ENCODE assay signal across 18 mouse cellular contexts in genomic region chr15:32232666-32233141, GRCm38 (mm10). TPM values are rescaled to one million over a fixed set of nuclear protein-coding genes. Genes with fewer than 3 reads are reported as not detected.
DNase-seq lines count a peak whose midpoint lies in the region; ATAC-seq lines count a peak whose summit lies in the region.
"Not testable (repeated sequence)": the region's sequence is repeated elsewhere in the genome, so short reads cannot be mapped to it uniquely, and the experiment has no call there.
"Had no signal": no experiment of that assay in that cellular context is flagged by ENCODE, and none has a peak within 500 bp of the region (broad histone marks: within the 10 kb centered on the region; RNA-seq: fewer than 3 reads in every experiment).

No protein-coding gene starts in this region.

- H3K27ac ChIP-seq in liver, embryonic 13.5 days, result not testable (repeated sequence)

- not testable (repeated sequence) for H3K9ac ChIP-seq in liver, embryonic 13.5 days

- not testable (repeated sequence) for H3K9me3 ChIP-seq in liver, embryonic 13.5 days (replicated peaks)

- not testable (repeated sequence) for H3K4me3 ChIP-seq in liver, embryonic 13.5 days (replicated peaks)

- H3K36me3 ChIP-seq in liver, embryonic 13.5 days, result not testable (repeated sequence)

- WGBS in liver, embryonic 13.5 days (ENCODE audit: insufficient replicate concordance), result 7% methylated on average over 8 of the region's 8 CpGs

- intact Hi-C loops in heart, postnatal 25 days (cut with DNase I), result not testable (repeated sequence)

- peak; percentile 84 for DNase-seq in adipocyte (ENCODE audit: low spot score)
- peak; percentile 81 for DNase-seq in heart, adult 8-10 months (ENCODE audit: low spot score)
- DNase-seq in heart, postnatal 25 days (ENCODE audit: low spot score), result peak; percentile 58
- DNase-seq in kidney, adult 9 months, result peak; percentile 65
- not testable (repeated sequence) for DNase-seq in liver, embryonic 13.5 days
- peak; percentile 34 for DNase-seq in lung, postnatal 14 days
- DNase-seq in urinary bladder, adult 18-20 months (ENCODE audit: low spot score in 2 of 2), result peak; percentile 23 to 55

- not testable (repeated sequence) for H3K4me1 ChIP-seq in liver, embryonic 13.5 days (replicated peaks)

- not testable (repeated sequence) for H3K4me2 ChIP-seq in liver, embryonic 13.5 days

- ATAC-seq in cerebellum, adult (ENCODE audit: insufficient number of reproducible peaks, low FRiP score, low TSS enrichment), result peak; percentile 38; the same call in 1 of the 2 replicates
- ATAC-seq in liver, embryonic 13.5 days (ENCODE audit: low read depth), result 0 out of 2 replicates have a peak, but pooled peaks have one; percentile 45

- H3K27me3 ChIP-seq in liver, embryonic 13.5 days, result not testable (repeated sequence)

RNA-seq across cellular contexts. Expression of gene Sema5a, which starts 11.9 kb away (rescaled TPM):
- total RNA-seq in heart, adult 8-10 months (2022), result 1 to 10 TPM; 4.2 to 8.8 (median 5.5) TPM
- total RNA-seq in heart, postnatal 25 days (2021), result 1 to 10 TPM; 8.6 to 9.6 TPM
- polyA plus RNA-seq in liver, embryonic 13.5 days (2015; fragmentation: Nextera tagmentation; extraction: Ambion mirVana), result 0.63 and 0.80 TPM in 2 replicates
- total RNA-seq: MEL had no signal
- polyA plus RNA-seq: activated CD4-positive, CD25-positive, alpha-beta regulatory T cell, adult 4 months; erythroblast, embryonic 14.5 days had no signal

RNA-seq across cellular contexts. Expression of gene Tas2r119, which starts 55.6 kb away (rescaled TPM):
- not detected for total RNA-seq in heart, adult 8-10 months (2022)
- not detected for total RNA-seq in heart, postnatal 25 days (2021)
- not detected in 2 replicates for polyA plus RNA-seq in liver, embryonic 13.5 days (2015; fragmentation: Nextera tagmentation; extraction: Ambion mirVana)
- total RNA-seq: forebrain, postnatal 0 days; gastrocnemius, postnatal 4 days; layer of hippocampus, postnatal 25 days; left cerebral cortex, postnatal 36 days; MEL had no signal
- polyA plus RNA-seq: activated CD4-positive, CD25-positive, alpha-beta regulatory T cell, adult 4 months; erythroblast, embryonic 14.5 days; forebrain, postnatal 0 days; hindbrain, embryonic 14.5 days; liver, embryonic 15.5 days; midbrain, embryonic 12.5 days had no signal
